Mouse (Mus musculus) adrenal gland, postnatal 14 days (tissue): ENCODE results near the gene Exoc6b. TPM values are rescaled to one million over a fixed set of nuclear protein-coding genes. Genes with fewer than 3 reads are reported as not detected.
A peak's percentile ranks its signal among the peaks of the same experiment; 100 is the strongest.

Experiments
- DNase-seq: peaks from one replicate; pipeline ENCODE4 v3.0.0; 2021; ENCODE audit warnings: mixed read lengths
- total RNA-seq: library from RNA; stranded (reverse); gene quantifications from 2 replicates; pipeline ENCODE4 v1.2.3, GENCODE M21; 2021

The Exoc6b gene
- total RNA-seq, 1 experiment from 2014 or later = 31.3 TPM

- no peak for DNase-seq
These were observed 73.9 kb downstream of the Exoc6b start for GRCm38 (mm10) chr6:84995418-84995817.

DNA sequence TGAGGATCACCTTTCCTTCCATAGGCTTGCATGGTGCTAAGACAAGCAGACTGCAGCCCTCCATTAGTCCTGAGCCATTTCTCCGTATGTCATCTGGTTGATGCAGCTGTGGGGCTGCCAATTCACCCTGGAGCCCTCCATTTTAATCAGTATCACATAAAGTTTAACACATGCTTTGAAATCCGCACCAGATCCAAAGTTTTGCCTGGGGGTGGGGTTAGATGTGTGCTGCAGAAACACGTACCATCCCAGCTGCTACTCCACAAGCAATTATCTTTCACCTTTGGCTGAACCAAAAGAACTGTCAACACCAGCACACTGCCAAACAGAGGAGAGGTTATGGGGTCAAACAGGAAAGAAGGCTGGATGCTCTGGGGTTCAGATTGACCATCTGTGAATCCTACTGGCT is 92.7 kb downstream of the Exoc6b start:
- DNase-seq = peak; percentile 9

GRCm38 (mm10) chr6:84968531-84968930 is 100.8 kb downstream of the Exoc6b start:
- DNase-seq = no peak

- DNase-seq = no peak
These were observed 104.4 kb downstream of the Exoc6b start for GRCm38 (mm10) chr6:84964729-84965415.

- no peak for DNase-seq
These were observed 106.3 kb downstream of the Exoc6b start for GRCm38 (mm10) chr6:84963044-84963443.

DNA sequence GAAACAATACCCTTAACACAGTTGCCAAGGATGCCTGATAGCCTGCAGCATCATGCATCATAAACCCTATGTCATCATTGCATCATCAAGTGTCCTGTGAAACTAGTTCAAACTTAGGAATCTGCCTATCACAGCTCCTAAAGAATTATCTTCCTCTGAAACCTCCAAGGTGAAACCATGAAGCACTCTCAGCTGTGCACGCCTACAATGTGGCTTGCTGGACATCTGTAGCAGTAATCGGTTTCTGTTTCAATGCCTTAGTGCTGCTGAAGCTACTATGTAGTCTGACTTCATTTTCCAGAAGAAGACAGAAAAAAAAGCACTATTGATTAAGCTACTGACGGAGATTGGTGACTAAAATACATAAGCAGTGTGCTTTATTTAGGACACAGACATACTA is 107.5 kb downstream of the Exoc6b start:
- DNase-seq = no peak

DNA sequence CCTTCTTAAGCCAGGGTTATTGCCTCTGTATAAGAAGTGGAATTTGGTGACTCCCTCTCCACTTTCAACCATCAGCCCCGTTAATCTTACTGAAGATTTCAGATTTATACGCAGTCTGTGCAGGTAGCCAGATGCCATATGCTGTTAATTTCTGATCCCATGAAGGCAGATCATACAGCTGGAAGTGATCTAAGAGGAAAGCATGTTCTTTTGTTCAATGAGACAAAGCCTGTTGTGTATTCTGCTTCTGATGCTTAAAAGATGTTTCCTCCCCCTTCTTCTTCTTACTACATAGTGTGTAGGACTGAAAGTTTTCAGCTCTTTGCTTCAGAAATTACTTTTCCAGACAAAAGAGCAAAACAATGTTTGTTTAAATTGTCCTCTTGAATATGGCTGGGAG is 109.8 kb downstream of the Exoc6b start:
- no peak for DNase-seq

- no peak for DNase-seq
These were observed 117.7 kb downstream of the Exoc6b start for GRCm38 (mm10) chr6:84951621-84952020.

- no peak for DNase-seq
These were observed 122.7 kb downstream of the Exoc6b start for GRCm38 (mm10) chr6:84946569-84946968.

- no peak for DNase-seq
These were observed 123.2 kb downstream of the Exoc6b start for GRCm38 (mm10) chr6:84946106-84946505.

GRCm38 (mm10) chr6:84932953-84933921 is 136.1 kb downstream of the Exoc6b start:
- DNase-seq = peak; percentile 13

GRCm38 (mm10) chr6:84931051-84931450 is 138.3 kb downstream of the Exoc6b start:
- no peak for DNase-seq

DNA sequence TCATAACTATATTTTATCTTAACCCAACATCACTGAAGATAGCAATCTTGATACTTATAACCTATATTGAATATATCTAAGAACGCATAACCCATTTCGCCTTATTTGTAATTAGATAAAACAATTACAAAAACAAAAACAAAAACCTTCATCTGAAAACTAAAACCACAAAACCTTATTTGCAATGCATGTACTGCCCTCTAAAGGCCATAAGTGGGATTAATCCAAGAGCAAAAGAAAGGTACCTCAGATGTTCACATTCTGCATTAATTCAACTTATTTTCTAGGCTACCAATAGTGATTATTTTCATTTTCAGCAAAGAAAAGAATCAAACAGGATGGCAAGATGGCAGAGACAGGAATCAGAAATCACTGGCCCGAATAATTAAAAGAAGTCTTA is 143.2 kb downstream of the Exoc6b start:
- no peak for DNase-seq

DNA sequence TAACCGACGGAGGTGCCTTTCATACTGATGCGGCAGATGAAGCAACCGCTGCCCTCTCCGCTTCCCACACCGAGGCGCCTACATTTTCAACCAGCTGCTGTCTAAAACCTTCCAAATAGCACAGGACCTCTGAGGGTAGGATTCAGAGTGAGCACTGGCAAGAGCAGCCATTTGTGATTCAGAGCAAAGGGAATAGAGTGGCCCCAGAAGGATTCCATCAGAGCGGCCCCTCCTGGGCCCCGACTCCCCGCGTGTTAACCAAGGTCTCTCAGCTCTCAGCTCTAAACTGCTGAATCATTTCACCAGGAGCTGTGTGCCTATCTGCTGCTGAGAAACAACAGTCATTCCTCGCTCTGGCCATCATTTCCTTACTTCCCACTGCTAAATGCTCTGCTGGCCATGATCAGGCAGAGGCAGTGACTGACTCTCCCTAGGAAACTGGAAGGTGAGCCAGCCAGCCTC is 145.5 kb downstream of the Exoc6b start:
- peak; percentile 31 for DNase-seq

GRCm38 (mm10) chr6:84916291-84916690 is 153.0 kb downstream of the Exoc6b start:
- DNase-seq = peak; percentile 50

GRCm38 (mm10) chr6:84912434-84912833 is 156.9 kb downstream of the Exoc6b start:
- DNase-seq = peak; percentile 54

DNA sequence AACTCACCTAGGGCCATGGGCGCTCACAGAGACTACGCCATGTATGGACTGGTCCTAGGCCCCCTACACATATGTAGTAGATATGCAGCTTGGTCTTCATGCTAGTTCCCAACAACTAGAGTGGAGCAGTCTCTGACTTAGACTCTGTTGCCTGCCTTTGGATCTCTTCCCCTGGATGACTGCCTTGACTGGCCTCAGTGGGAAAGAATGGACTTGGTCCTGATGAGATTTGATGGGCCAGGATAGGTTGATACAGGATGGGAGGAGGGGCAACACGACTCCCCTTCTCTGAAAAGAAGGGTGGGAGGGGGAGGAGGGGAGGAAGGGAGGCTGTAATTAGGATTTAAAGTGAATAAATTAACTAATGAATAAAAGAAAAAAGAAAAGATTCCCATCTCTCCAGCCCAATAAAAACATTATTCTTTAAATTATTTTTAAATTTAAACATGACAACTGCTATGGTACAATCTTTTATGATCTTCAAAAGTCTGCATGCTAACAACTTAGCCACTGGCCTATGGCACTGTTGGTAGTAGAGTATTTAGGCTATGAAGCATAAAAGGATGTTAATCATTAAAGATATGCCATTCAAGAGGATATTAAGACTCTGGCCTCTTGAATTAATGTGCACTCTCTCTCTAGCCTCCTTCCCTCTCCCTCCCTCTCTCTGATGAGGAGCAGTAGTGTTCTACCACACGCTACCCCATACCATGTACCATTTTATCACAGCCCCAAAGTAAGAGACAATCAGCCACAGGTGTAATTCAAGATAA is 170.1 kb downstream of the Exoc6b start:
- DNase-seq = no peak

DNA sequence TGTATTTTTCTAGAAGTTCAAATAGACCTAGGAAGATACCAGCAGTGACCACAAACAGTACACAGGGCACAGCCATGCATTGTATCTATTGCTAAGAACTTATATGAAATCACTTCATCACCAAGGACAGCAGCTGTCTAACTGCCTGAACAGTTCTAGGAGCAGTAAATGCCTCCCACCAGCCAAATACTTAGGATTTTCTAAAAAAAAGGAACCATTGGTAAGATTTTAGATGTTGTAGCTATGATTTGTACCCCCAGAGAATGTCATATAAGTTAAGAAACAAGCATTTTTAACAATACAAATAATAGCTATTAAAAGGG is 175.6 kb downstream of the Exoc6b start:
- no peak for DNase-seq

DNA sequence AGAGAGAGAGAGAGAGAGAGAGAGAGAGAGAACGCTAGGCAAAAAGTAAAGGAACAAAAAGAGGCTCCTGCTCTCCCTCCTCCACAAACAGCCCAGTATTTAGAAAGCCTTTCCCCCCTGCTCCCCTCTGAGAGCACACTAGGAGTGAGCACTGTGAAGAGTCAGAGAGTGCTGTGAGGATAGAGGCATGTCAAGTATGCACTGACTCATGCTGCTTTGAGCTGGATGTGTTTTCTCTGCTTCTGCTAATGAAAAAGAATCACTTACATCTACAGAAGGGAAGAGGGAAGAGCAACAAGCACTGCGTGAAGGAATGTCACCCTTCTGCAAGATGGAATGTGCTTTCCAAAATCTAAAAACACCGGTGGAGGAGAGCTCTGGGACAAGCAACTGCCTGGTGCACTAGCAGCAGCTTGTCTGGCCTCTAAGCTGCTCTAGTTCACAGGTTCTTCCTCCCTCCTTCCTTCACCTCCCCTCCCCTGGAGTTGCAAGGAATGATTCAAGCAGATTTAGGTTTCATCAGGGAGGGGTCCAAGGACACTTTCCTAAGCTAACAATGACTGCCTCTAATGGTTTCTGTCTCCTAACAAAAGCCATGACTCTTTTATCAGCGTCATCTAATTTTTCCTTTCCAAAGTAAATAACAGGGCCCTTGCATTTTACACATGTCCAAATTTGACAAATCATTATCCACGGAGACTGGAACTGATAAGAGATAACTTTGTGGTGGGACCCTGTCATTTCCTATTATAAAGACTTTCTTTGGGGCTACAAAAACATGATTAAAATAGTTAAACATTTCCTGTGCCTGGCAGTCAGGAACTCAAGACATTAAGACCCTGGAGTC is 176.2 kb downstream of the Exoc6b start:
- peak; percentile 6 for DNase-seq

GRCm38 (mm10) chr6:84886551-84886950 is 182.8 kb downstream of the Exoc6b start:
- no peak for DNase-seq

- no peak for DNase-seq
These were observed 184.2 kb downstream of the Exoc6b start for GRCm38 (mm10) chr6:84885080-84885479.

- no peak for DNase-seq
These were observed 185.6 kb downstream of the Exoc6b start for GRCm38 (mm10) chr6:84883720-84884119.
